Mouse (Mus musculus) hindbrain, embryonic 14.5 days (tissue): ENCODE measurements around the gene Pdc. TPM values are rescaled to one million over a fixed set of nuclear protein-coding genes. Genes with fewer than 3 reads are reported as not detected.
"Not testable (repeated sequence)": the region's sequence is repeated elsewhere in the genome, so short reads cannot be mapped to it uniquely, and the experiment has no call there.

Experiments
- ATAC-seq: fragments of 200-750 bp; cut with Nextera tagmentation; 2 replicates; pipeline ENCODE4 v1.8.0; 2017; ENCODE audit warnings: moderate number of reproducible peaks, mild to moderate bottlenecking, moderate TSS enrichment, moderate library complexity; ENCODE audit not compliant: low FRiP score
- DNase-seq: peaks from one replicate; pipeline ENCODE4 v3.0.0-alpha.2; 2015; ENCODE audit warnings: low spot score
- H3K27ac ChIP-seq: fragments of 300-500 bp; sonication (generic); 2 replicates; pipeline ENCODE4 v1.5.1; 2014; ENCODE audit warnings: mild to moderate bottlenecking, moderate library complexity
- H3K27me3 ChIP-seq: fragments of 300-500 bp; sonication (generic); 2 replicates; pipeline ENCODE4 v1.6.1; 2014; ENCODE audit warnings: mild to moderate bottlenecking, low read length, mixed read lengths; ENCODE audit not compliant: control insufficient read depth, insufficient read depth
- H3K36me3 ChIP-seq: fragments of 300-500 bp; sonication (generic); replicated peaks from 2 replicates; pipeline ENCODE4 v1.6.1; 2014; ENCODE audit not compliant: control insufficient read depth, insufficient read depth
- H3K4me1 ChIP-seq: fragments of 300-500 bp; sonication (generic); replicated peaks from 2 replicates; pipeline ENCODE4 v1.6.1; 2014; ENCODE audit warnings: antibody characterized with exemption, low read length, mixed read lengths; ENCODE audit not compliant: control insufficient read depth, insufficient read depth
- H3K4me2 ChIP-seq: fragments of 300-500 bp; sonication (generic); replicated peaks from 2 replicates; pipeline ENCODE4 v1.6.1; 2014; ENCODE audit warnings: mild to moderate bottlenecking, moderate library complexity
- H3K4me3 ChIP-seq: fragments of 300-500 bp; sonication (generic); replicated peaks from 2 replicates; pipeline ENCODE4 v1.5.1; 2014; ENCODE audit warnings: mild to moderate bottlenecking, low read length
- H3K9ac ChIP-seq: fragments of 300-500 bp; sonication (generic); 2 replicates; pipeline ENCODE4 v1.6.1; 2014
- H3K9me3 ChIP-seq: fragments of 300-500 bp; sonication (generic); 2 replicates; pipeline ENCODE4 v1.6.1; 2016; ENCODE audit warnings: low read length; ENCODE audit not compliant: control insufficient read depth
- WGBS: fragments of 180-500 bp; shearing (Covaris S2); extraction: QIAGEN DNeasy Blood & Tissue Kit; methylation state at CpG from one replicate; pipeline ENCODE4 v1.1.7; 2014; 5-methylcytosine and 5-hydroxymethylcytosine counted together
- polyA plus RNA-seq: library from polyadenylated mRNA; unstranded; fragments of >200 nt; fragmentation: Nextera tagmentation; extraction: Ambion mirVana; gene quantifications from 2 replicates; pipeline ENCODE4 v1.2.1, GENCODE M21; 2014

The Pdc gene
- polyA plus RNA-seq, result not detected in 2 replicates

- Histone ChIP-seq H3K27me3 (no peaks in the 10 kb centered on the region), H3K4me3 (no peak within 1 kb of the TSS), H3K36me3 (no peaks in the 10 kb centered on the region), H3K9me3 (no peaks in the 10 kb centered on the region), H3K4me1 (no peaks in the 10 kb centered on the region), H3K9ac (no peak within 1 kb of the TSS), H3K4me2 (no peak within 1 kb of the TSS), H3K27ac (no peak within 1 kb of the TSS)
- no peak for DNase-seq
- no peak for ATAC-seq
- 93% methylated on average over 1 of the region's 1 CpGs for WGBS
Measured at GRCm38 (mm10) chr1:150319205-150319604, at the start of gene Pdc. Pdc (plus strand) TSS chr1:150319417.

- H3K4me1 ChIP-seq, H3K27ac ChIP-seq, H3K9ac ChIP-seq, H3K9me3 ChIP-seq, DNase-seq, H3K4me3 ChIP-seq, H3K36me3 ChIP-seq, ATAC-seq, H3K4me2 ChIP-seq, H3K27me3 ChIP-seq: not testable (repeated sequence)
- 75% methylated on average over 3 of the region's 3 CpGs for WGBS
Measured at GRCm38 (mm10) chr1:150294051-150294450, 25.2 kb upstream of the Pdc start.

GRCm38 (mm10) chr1:150307599-150307998 is 11.6 kb upstream of the Pdc start:
- Histone ChIP-seq H3K36me3 (no peaks in the 10 kb centered on the region), H3K27me3 (no peaks in the 10 kb centered on the region), H3K9ac (no peak overlapping the region), H3K9me3 (no peaks in the 10 kb centered on the region), H3K4me2 (no peak overlapping the region), H3K4me3 (no peak overlapping the region), H3K4me1 (no peaks in the 10 kb centered on the region), H3K27ac (no peak overlapping the region)
- WGBS, result 61% methylated on average over 1 of the region's 1 CpGs
- DNase-seq (peak; percentile 61), ATAC-seq (no peak)

GRCm38 (mm10) chr1:150335111-150335510 is 15.9 kb downstream of the Pdc start:
- DNase-seq (no peak), ATAC-seq (no peak)
- Histone ChIP-seq H3K4me3 (no peak overlapping the region), H3K4me1 (no peaks in the 10 kb centered on the region), H3K9me3 (no peaks in the 10 kb centered on the region), H3K36me3 (no peaks in the 10 kb centered on the region), H3K27me3 (no peaks in the 10 kb centered on the region), H3K9ac (no peak overlapping the region), H3K4me2 (no peak overlapping the region), H3K27ac (no peak overlapping the region)
- WGBS, result 71% methylated on average over 2 of the region's 2 CpGs

GRCm38 (mm10) chr1:150360864-150361263 is 41.6 kb downstream of the Pdc start:
- no peak overlapping the region for H3K4me3 ChIP-seq
- ATAC-seq, result no peak
- 97% methylated on average over 1 of the region's 1 CpGs for WGBS

GRCm38 (mm10) chr1:150372895-150373294 is 53.7 kb downstream of the Pdc start:
- H3K4me2 ChIP-seq, result no peak overlapping the region
- H3K4me1 ChIP-seq, result no peaks in the 10 kb centered on the region
- DNase-seq (peak; percentile 44), ATAC-seq (no peak)
- no peak overlapping the region for H3K9ac ChIP-seq
- H3K27ac ChIP-seq, result no peak overlapping the region
- WGBS, result 95% methylated on average over 3 of the region's 3 CpGs
- H3K27me3 ChIP-seq, result no peaks in the 10 kb centered on the region
- no peaks in the 10 kb centered on the region for H3K9me3 ChIP-seq
- peaks cover 25% of the 10 kb centered on the region for H3K36me3 ChIP-seq
- no peak overlapping the region for H3K4me3 ChIP-seq

More at GRCm38 (mm10) chr1:150360864-150361263, 41.6 kb downstream of the Pdc start:
- no peaks in the 10 kb centered on the region for H3K9me3 ChIP-seq
- H3K9ac ChIP-seq, result no peak overlapping the region
- H3K4me2 ChIP-seq, result no peak overlapping the region
- DNase-seq, result no peak
- no peak overlapping the region for H3K27ac ChIP-seq
- no peaks in the 10 kb centered on the region for H3K27me3 ChIP-seq
- no peaks in the 10 kb centered on the region for H3K4me1 ChIP-seq
- peaks cover 28% of the 10 kb centered on the region for H3K36me3 ChIP-seq

GRCm38 (mm10) chr1:150374247-150374646 is 55.0 kb downstream of the Pdc start:
- no peaks in the 10 kb centered on the region for H3K27me3 ChIP-seq
- no peaks in the 10 kb centered on the region for H3K9me3 ChIP-seq
- no peaks in the 10 kb centered on the region for H3K4me1 ChIP-seq
- peaks cover 24% of the 10 kb centered on the region for H3K36me3 ChIP-seq
- DNase-seq, result no peak
- no peak for ATAC-seq
- H3K9ac ChIP-seq, result no peak overlapping the region
- WGBS, result 86% methylated on average over 2 of the region's 2 CpGs
- H3K27ac ChIP-seq, result no peak overlapping the region
- no peak overlapping the region for H3K4me3 ChIP-seq
- no peak overlapping the region for H3K4me2 ChIP-seq

Other genes starting within 250 kb of the Pdc start
- gene Ptgs2, start 219.4 kb upstream of the Pdc start, polyA plus RNA-seq, result 0.11 and 0.20 TPM in 2 replicates
- 118 and 130 TPM in 2 replicates for gene Tpr, start 73.4 kb downstream of the Pdc start, polyA plus RNA-seq
- 41.5 and 46.1 TPM in 2 replicates for gene Odr4, start 73.7 kb downstream of the Pdc start, polyA plus RNA-seq
- gene Prg4, start 146.7 kb downstream of the Pdc start, polyA plus RNA-seq, result 0.75 and 0.90 TPM in 2 replicates